Mouse (Mus musculus): Measurements from ENCODE around the gene Ewsr1. TPM values are rescaled to one million over a fixed set of nuclear protein-coding genes. Genes with fewer than 3 reads are reported as not detected.
A peak's percentile ranks its signal among the peaks of the same experiment; 100 is the strongest.

Ewsr1 gene
- total and polyA plus RNA-seq, 2 experiments from 2014 or later: 371 to 384 TPM

DNA sequence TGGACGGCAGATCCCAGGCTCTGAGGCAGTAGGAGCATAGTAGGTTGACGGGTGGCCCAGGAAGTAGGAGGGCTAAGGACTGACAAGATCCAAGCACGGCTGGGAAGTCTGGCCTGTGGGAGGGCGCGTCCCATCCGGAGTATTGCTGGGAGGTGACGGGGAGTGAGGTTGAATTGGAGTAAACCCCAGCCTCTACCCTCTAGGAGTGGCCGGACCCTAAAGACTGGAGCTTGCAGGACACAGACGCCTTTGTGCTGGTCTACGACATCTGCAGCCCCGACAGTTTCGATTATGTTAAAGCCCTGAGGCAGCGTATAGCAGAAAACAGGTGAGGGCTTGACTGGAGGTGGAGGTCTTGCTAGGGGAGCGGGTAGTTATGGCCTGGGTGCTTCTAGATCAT, 39.8 kb downstream of the Ewsr1 start:
- H3K4me1 ChIP-seq (ENCODE audit: insufficient read depth, low read length): peaks cover 23% of the 10 kb centered on the region
- peaks cover 23% of the 10 kb centered on the region for H3K27me3 ChIP-seq (ENCODE audit: insufficient read depth, low read length)
- H3K27ac ChIP-seq: no peak overlapping the region
- H3K4me2 ChIP-seq (ENCODE audit: low read depth, low read length): no peak overlapping the region
- H3K9me3 ChIP-seq (ENCODE audit: low read length): no peaks in the 10 kb centered on the region
- 0 out of 2 replicates have a peak, but pooled peaks cover 4% of the 10 kb centered on the region for H3K36me3 ChIP-seq (ENCODE audit: insufficient read depth, low read length)
- ATAC-seq: no peak
- H3K4me3 ChIP-seq (ENCODE audit: low read length): no peak overlapping the region
- H3K9ac ChIP-seq (replicated peaks; ENCODE audit: low read length): no peak overlapping the region
- no peak for DNase-seq (ENCODE audit: low spot score)
- no peak for TF ChIP-seq CTCF (IDR thresholded peaks at IDR 0.05; ENCODE audit: low read depth)
- WGBS: 33% methylated on average over 14 of the region's 14 CpGs

GRCm38 (mm10) chr11:5058783-5059182, 40.3 kb downstream of the Ewsr1 start:
- no peak for TF ChIP-seq CTCF (IDR thresholded peaks at IDR 0.05; ENCODE audit: low read depth)
- ATAC-seq (no peak), DNase-seq (ENCODE audit: low spot score) (no peak)
- Histone ChIP-seq H3K27ac (no peak overlapping the region), H3K4me1 (ENCODE audit: insufficient read depth, low read length) (peaks cover 19% of the 10 kb centered on the region), H3K4me3 (ENCODE audit: low read length) (no peak overlapping the region), H3K36me3 (ENCODE audit: insufficient read depth, low read length) (0 out of 2 replicates have a peak, but pooled peaks cover 4% of the 10 kb centered on the region), H3K4me2 (ENCODE audit: low read depth, low read length) (no peak overlapping the region), H3K9me3 (ENCODE audit: low read length) (no peaks in the 10 kb centered on the region), H3K27me3 (ENCODE audit: insufficient read depth, low read length) (peaks cover 23% of the 10 kb centered on the region), H3K9ac (replicated peaks; ENCODE audit: low read length) (no peak overlapping the region)
- WGBS: 34% methylated on average over 9 of the region's 9 CpGs

GRCm38 (mm10) chr11:5057856-5058641, 41.0 kb downstream of the Ewsr1 start, which contains the start of gene Rasl10a:
Rasl10a (plus strand) TSS chr11:5058128.
- Histone ChIP-seq H3K36me3 (ENCODE audit: insufficient read depth, low read length) (0 out of 2 replicates have a peak, but pooled peaks cover 4% of the 10 kb centered on the region), H3K4me1 (ENCODE audit: insufficient read depth, low read length) (peaks cover 15% of the 10 kb centered on the region), H3K4me3 (ENCODE audit: low read length) (peak within 1 kb of the TSS; percentile 46), H3K9me3 (ENCODE audit: low read length) (no peaks in the 10 kb centered on the region), H3K4me2 (ENCODE audit: low read depth, low read length) (peak within 1 kb of the TSS; percentile 88), H3K9ac (replicated peaks; ENCODE audit: low read length) (peak within 1 kb of the TSS; percentile 43), H3K27me3 (ENCODE audit: insufficient read depth, low read length) (peaks cover 18% of the 10 kb centered on the region), H3K27ac (no peak within 1 kb of the TSS)
- DNase-seq (ENCODE audit: low spot score) (peak; percentile 15), ATAC-seq (no peak)
- TF ChIP-seq CTCF (IDR thresholded peaks at IDR 0.05; ENCODE audit: low read depth): no peak
- 1% methylated on average over 63 of the region's 77 CpGs for WGBS

- ATAC-seq (no peak), DNase-seq (ENCODE audit: low spot score) (no peak)
- WGBS: 14% methylated on average over 7 of the region's 8 CpGs
- H3K36me3 ChIP-seq (ENCODE audit: insufficient read depth, low read length): 0 out of 2 replicates have a peak, but pooled peaks cover 4% of the 10 kb centered on the region
- H3K4me1 ChIP-seq (ENCODE audit: insufficient read depth, low read length): peaks cover 15% of the 10 kb centered on the region
- peak overlapping the region; percentile 46 for H3K4me3 ChIP-seq (ENCODE audit: low read length)
- H3K27me3 ChIP-seq (ENCODE audit: insufficient read depth, low read length): peaks cover 18% of the 10 kb centered on the region
- H3K4me2 ChIP-seq (ENCODE audit: low read depth, low read length): peak overlapping the region; percentile 88
- no peak for TF ChIP-seq CTCF (IDR thresholded peaks at IDR 0.05; ENCODE audit: low read depth)
- H3K9ac ChIP-seq (replicated peaks; ENCODE audit: low read length): peak overlapping the region; percentile 43
- no peak overlapping the region for H3K27ac ChIP-seq
- no peaks in the 10 kb centered on the region for H3K9me3 ChIP-seq (ENCODE audit: low read length)
These were observed 41.6 kb downstream of the Ewsr1 start for GRCm38 (mm10) chr11:5057541-5057855.

DNA sequence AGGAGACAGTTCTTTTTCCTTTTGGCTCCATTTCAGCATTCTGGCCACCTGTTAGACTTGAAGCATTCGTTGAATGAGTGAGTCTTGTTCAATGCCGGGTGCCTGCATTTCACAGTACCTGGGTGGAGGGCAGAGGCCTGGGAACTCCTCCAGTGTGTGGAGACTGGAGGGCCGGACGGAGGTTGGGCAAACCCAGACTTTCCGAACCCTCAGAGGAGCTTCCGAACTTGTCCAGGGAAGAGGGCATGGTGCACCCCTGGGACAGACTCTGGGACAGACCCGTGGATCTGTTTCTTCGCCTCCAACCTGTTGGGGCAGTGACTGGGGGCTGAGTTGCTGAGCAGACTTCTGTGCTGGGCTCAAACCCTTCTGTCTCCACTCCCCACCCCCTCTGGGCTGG, 42.0 kb downstream of the Ewsr1 start:
- Histone ChIP-seq H3K4me2 (ENCODE audit: low read depth, low read length) (peak overlapping the region; percentile 88; the same call in 1 of the 2 replicates), H3K27me3 (ENCODE audit: insufficient read depth, low read length) (peaks cover 18% of the 10 kb centered on the region), H3K9ac (replicated peaks; ENCODE audit: low read length) (no peak overlapping the region), H3K27ac (no peak overlapping the region), H3K4me1 (ENCODE audit: insufficient read depth, low read length) (peaks cover 11% of the 10 kb centered on the region), H3K4me3 (ENCODE audit: low read length) (no peak overlapping the region), H3K36me3 (ENCODE audit: insufficient read depth, low read length) (0 out of 2 replicates have a peak, but pooled peaks cover 4% of the 10 kb centered on the region), H3K9me3 (ENCODE audit: low read length) (no peaks in the 10 kb centered on the region)
- WGBS: 46% methylated on average over 8 of the region's 8 CpGs
- ATAC-seq (no peak), DNase-seq (ENCODE audit: low spot score) (no peak)
- TF ChIP-seq CTCF (IDR thresholded peaks at IDR 0.05; ENCODE audit: low read depth): no peak

DNA sequence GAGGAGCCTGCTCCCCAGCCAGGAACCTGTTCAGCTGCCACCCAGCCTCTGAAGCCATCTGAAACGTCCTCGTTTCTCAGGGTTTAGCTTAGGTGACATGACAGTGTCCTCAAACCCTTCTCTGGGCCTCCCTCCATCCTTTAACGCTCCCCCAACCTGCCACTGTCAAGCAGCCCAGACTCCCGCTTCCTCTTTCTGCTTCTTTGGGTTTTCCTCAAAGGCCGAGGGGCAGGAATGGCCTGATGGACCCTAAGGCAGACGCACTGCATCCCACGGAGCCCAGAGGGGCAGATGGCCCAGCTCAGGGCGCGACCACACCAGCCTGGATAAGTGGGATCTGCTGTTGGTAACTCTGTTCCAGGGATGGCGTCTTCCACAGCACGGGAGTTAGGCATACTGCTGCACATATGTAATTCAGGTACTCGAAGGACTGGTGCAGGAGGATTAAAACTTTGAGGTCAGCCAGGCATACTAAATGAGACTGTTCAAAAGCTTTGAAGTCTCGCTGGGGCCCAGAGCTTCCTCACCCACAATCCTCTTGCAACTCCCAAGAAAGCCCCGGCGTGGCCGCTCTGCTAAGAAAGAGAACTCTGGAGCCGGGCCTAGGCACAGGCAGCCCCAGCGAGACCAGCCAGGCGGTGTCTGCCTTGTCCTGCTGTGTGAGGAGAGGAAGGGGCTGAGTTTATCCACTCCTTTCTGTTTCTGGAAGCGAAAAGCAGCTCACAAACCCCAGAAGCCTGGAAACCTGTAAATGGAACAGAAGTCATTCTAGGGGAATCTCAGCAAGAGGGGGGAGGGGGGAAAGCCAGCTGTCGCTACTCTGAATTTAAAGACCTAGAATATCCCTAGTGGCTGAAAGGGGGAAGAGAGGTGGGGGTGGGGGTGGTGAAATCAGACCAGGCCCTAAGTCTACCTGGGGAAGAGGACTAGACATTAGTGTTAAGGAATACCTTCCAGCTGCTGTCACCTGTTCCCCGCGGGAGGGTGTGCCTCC, 42.8 kb downstream of the Ewsr1 start:
- Histone ChIP-seq H3K9me3 (ENCODE audit: low read length) (no peaks in the 10 kb centered on the region), H3K4me1 (ENCODE audit: insufficient read depth, low read length) (peaks cover 3% of the 10 kb centered on the region; the same call in 1 of the 2 replicates), H3K9ac (replicated peaks; ENCODE audit: low read length) (no peak overlapping the region), H3K36me3 (ENCODE audit: insufficient read depth, low read length) (0 out of 2 replicates have a peak, but pooled peaks cover 2% of the 10 kb centered on the region), H3K4me3 (ENCODE audit: low read length) (no peak overlapping the region), H3K27ac (no peak overlapping the region), H3K27me3 (ENCODE audit: insufficient read depth, low read length) (peaks cover 18% of the 10 kb centered on the region), H3K4me2 (ENCODE audit: low read depth, low read length) (no peak overlapping the region)
- 33% methylated on average over 23 of the region's 23 CpGs for WGBS
- peak; percentile 45 for DNase-seq (ENCODE audit: low spot score)
- no peak; the same call in 1 of the 2 replicates for TF ChIP-seq CTCF (IDR thresholded peaks at IDR 0.05; ENCODE audit: low read depth)
- ATAC-seq: no peak
